Mouse (Mus musculus) layer of hippocampus, postnatal 10 days (tissue): ENCODE measurements around the gene Pcbd2. TPM values are rescaled to one million over a fixed set of nuclear protein-coding genes. Genes with fewer than 3 reads are reported as not detected.

Experiments used
- DNase-seq, 2 experiments: peaks; one replicate each; pipeline ENCODE4 v3.0.0; 2021; ENCODE audit warnings: low spot score in 2 of 2
- total RNA-seq, 2 experiments: library from RNA; stranded (reverse); gene quantifications; 2 replicates each; pipeline ENCODE4 v1.2.3; 2021

Pcbd2 gene
- total RNA-seq, 2 experiments from 2014 or later: 28.3 to 36.1 TPM

DNA sequence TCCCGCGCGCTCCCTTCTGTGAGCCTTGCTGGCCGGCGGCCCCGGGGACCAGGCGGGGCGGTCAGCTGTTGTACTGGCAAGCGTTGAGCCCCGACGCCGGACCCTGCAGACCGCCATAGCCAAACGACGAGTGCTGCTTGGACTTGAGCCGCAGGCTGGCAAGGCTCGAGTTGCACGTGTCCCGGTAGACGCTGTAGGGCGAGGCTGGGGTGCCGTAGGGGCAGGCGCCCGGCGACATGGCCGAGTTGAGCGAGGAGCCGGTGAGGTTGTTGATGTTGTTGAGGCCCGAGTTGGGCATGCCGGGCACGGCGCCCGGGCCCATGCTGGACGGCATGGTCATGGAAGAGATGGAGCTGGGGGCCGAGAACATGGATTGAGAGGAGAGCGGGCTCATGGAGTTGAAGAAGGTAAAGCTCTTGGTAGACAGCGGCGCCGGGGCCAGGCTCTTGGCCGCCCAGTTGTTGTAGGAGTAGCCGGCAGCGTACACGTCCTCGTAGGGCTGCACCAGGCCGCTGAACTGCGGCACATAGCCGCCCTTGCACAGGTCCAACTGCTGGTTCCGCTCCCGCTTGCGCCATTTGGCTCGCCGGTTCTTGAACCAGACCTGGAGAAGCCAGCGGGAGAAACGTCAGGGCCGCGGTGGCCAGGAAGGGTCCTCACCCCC, 99.0 kb downstream of the Pcbd2 start:
- DNase-seq: peak in 1 of 2 experiments; percentile 42

Other genes with a start within 250 kb of the Pcbd2 start
- gene Dbn1, start 239.3 kb upstream of the Pcbd2 start, total RNA-seq: 100 to 1,000 TPM; 392 to 399 TPM
- gene Pdlim7, start 213.7 kb upstream of the Pcbd2 start, total RNA-seq: 10 to 100 TPM; 66.1 to 68.9 TPM
- 1 to 10 TPM; 5.0 to 6.5 TPM for gene Dok3, start 198.1 kb upstream of the Pcbd2 start, total RNA-seq
- 10 to 100 TPM; 36.9 to 46.6 TPM for gene Ddx41, start 190.7 kb upstream of the Pcbd2 start, total RNA-seq
- gene Fam193b, start 156.2 kb upstream of the Pcbd2 start, total RNA-seq: 10 to 100 TPM; 61.9 to 82.4 TPM
- gene Tmed9, start 153.6 kb upstream of the Pcbd2 start, total RNA-seq: 100 to 1,000 TPM; 127 to 128 TPM
- 10 to 100 TPM; 23.1 to 23.8 TPM for gene B4galt7, start 127.5 kb upstream of the Pcbd2 start, total RNA-seq
- 10 to 100 TPM; 51.5 to 59.9 TPM for gene Caml, start 104.4 kb upstream of the Pcbd2 start, total RNA-seq
- 10 to 100 TPM; 49.4 to 55.2 TPM for gene Ddx46, start 92.3 kb upstream of the Pcbd2 start, total RNA-seq
- 10 to 100 TPM; 82.3 to 83.3 TPM for gene B230219D22Rik, start 34.2 kb upstream of the Pcbd2 start, total RNA-seq
- 10 to 100 TPM; 58.3 to 61.4 TPM for gene Txndc15, start 12.7 kb upstream of the Pcbd2 start, total RNA-seq
- gene Catsper3, start 57.2 kb downstream of the Pcbd2 start, total RNA-seq: under 1 TPM in 1 of 2 experiments, not detected in 1; 0.37 TPM
- gene Pitx1, start 108.8 kb downstream of the Pcbd2 start, total RNA-seq: not detected